Mouse (Mus musculus): ENCODE results near the gene H2-K1. TPM values are rescaled to one million over a fixed set of nuclear protein-coding genes. Genes with fewer than 3 reads are reported as not detected.
"Not testable (repeated sequence)": the region's sequence is repeated elsewhere in the genome, so short reads cannot be mapped to it uniquely, and the experiment has no call there.

Gene H2-K1
- total and polyA plus RNA-seq, 2 experiments: 2,348 to 5,575 TPM

GRCm38 (mm10) chr17:33954646-33955554 lies 45.2 kb downstream of the H2-K1 start:
- no peak for TF ChIP-seq POLR2A (IDR thresholded peaks at IDR 0.05; ENCODE audit: extremely low read depth, insufficient read depth, low read length)
- no peak for TF ChIP-seq CTCF (IDR thresholded peaks at IDR 0.05; ENCODE audit: low read depth, low read length)
- peak overlapping the region; percentile 95 for H3K9ac ChIP-seq (ENCODE audit: low read depth, low read length)
- DNase-seq (ENCODE audit: extremely low read depth, low read depth, low spot score): no peak
- H3K79me2 ChIP-seq (ENCODE audit: control insufficient read depth, insufficient read depth, low read length): peaks cover 5% of the 10 kb centered on the region; the same call in 1 of the 2 replicates
- peak overlapping the region; percentile 92 for H3K4me3 ChIP-seq (ENCODE audit: insufficient read depth, low read depth, low read length)
- peak overlapping the region; percentile 86 for H3K27ac ChIP-seq (replicated peaks; ENCODE audit: insufficient read depth, low read depth, low read length)
- under 1% methylated on average over 33 of the region's 33 CpGs for WGBS
- peaks cover 21% of the 10 kb centered on the region for H3K36me3 ChIP-seq (ENCODE audit: control insufficient read depth, insufficient read depth, low read length)
- H3K4me1 ChIP-seq (ENCODE audit: control insufficient read depth, insufficient read depth, low read length): peaks cover 9% of the 10 kb centered on the region
- no peaks in the 10 kb centered on the region for H3K27me3 ChIP-seq (ENCODE audit: control insufficient read depth, insufficient read depth, low read length)

- no peak for TF ChIP-seq POLR2A (IDR thresholded peaks at IDR 0.05; ENCODE audit: extremely low read depth, insufficient read depth, low read length)
- TF ChIP-seq CTCF (IDR thresholded peaks at IDR 0.05; ENCODE audit: low read depth, low read length): no peak
- Histone ChIP-seq H3K79me2 (ENCODE audit: control insufficient read depth, insufficient read depth, low read length) (peaks cover 5% of the 10 kb centered on the region; the same call in 1 of the 2 replicates), H3K4me1 (ENCODE audit: control insufficient read depth, insufficient read depth, low read length) (peaks cover 9% of the 10 kb centered on the region), H3K9ac (ENCODE audit: low read depth, low read length) (peak overlapping the region; percentile 95), H3K36me3 (ENCODE audit: control insufficient read depth, insufficient read depth, low read length) (peaks cover 16% of the 10 kb centered on the region), H3K27ac (replicated peaks; ENCODE audit: insufficient read depth, low read depth, low read length) (peak overlapping the region; percentile 86), H3K4me3 (ENCODE audit: insufficient read depth, low read depth, low read length) (peak overlapping the region; percentile 92), H3K27me3 (ENCODE audit: control insufficient read depth, insufficient read depth, low read length) (no peaks in the 10 kb centered on the region)
- WGBS: 10% methylated on average over 5 of the region's 5 CpGs
- DNase-seq (ENCODE audit: extremely low read depth, low read depth, low spot score): peak; percentile 97
Measured at GRCm38 (mm10) chr17:33953961-33954565, 46.1 kb downstream of the H2-K1 start.

GRCm38 (mm10) chr17:33953310-33953709 lies 46.8 kb downstream of the H2-K1 start:
- Histone ChIP-seq H3K4me3 (ENCODE audit: insufficient read depth, low read depth, low read length) (no peak overlapping the region), H3K36me3 (ENCODE audit: control insufficient read depth, insufficient read depth, low read length) (peaks cover 16% of the 10 kb centered on the region), H3K79me2 (ENCODE audit: control insufficient read depth, insufficient read depth, low read length) (peaks cover 5% of the 10 kb centered on the region; the same call in 1 of the 2 replicates), H3K27me3 (ENCODE audit: control insufficient read depth, insufficient read depth, low read length) (no peaks in the 10 kb centered on the region), H3K9ac (ENCODE audit: low read depth, low read length) (no peak overlapping the region), H3K4me1 (ENCODE audit: control insufficient read depth, insufficient read depth, low read length) (peaks cover 12% of the 10 kb centered on the region), H3K27ac (replicated peaks; ENCODE audit: insufficient read depth, low read depth, low read length) (peak overlapping the region; percentile 28; the same call in 1 of the 2 replicates)
- DNase-seq (ENCODE audit: extremely low read depth, low read depth, low spot score): no peak
- WGBS: 68% methylated on average over 3 of the region's 3 CpGs
- no peak for TF ChIP-seq POLR2A (IDR thresholded peaks at IDR 0.05; ENCODE audit: extremely low read depth, insufficient read depth, low read length)
- TF ChIP-seq CTCF (IDR thresholded peaks at IDR 0.05; ENCODE audit: low read depth, low read length): no peak

- H3K36me3 ChIP-seq (ENCODE audit: control insufficient read depth, insufficient read depth, low read length): peaks cover 16% of the 10 kb centered on the region
- DNase-seq (ENCODE audit: extremely low read depth, low read depth, low spot score): no peak
- H3K4me1 ChIP-seq (ENCODE audit: control insufficient read depth, insufficient read depth, low read length): peaks cover 12% of the 10 kb centered on the region
- no peak overlapping the region for H3K9ac ChIP-seq (ENCODE audit: low read depth, low read length)
- no peaks in the 10 kb centered on the region for H3K27me3 ChIP-seq (ENCODE audit: control insufficient read depth, insufficient read depth, low read length)
- H3K79me2 ChIP-seq (ENCODE audit: control insufficient read depth, insufficient read depth, low read length): peaks cover 5% of the 10 kb centered on the region; the same call in 1 of the 2 replicates
- TF ChIP-seq CTCF (IDR thresholded peaks at IDR 0.05; ENCODE audit: low read depth, low read length) (no peak), POLR2A (IDR thresholded peaks at IDR 0.05; ENCODE audit: extremely low read depth, insufficient read depth, low read length) (no peak)
- WGBS: 55% methylated on average over 4 of the region's 4 CpGs
- no peak overlapping the region for H3K4me3 ChIP-seq (ENCODE audit: insufficient read depth, low read depth, low read length)
- no peak overlapping the region for H3K27ac ChIP-seq (replicated peaks; ENCODE audit: insufficient read depth, low read depth, low read length)
Measured at GRCm38 (mm10) chr17:33952879-33953278, 47.3 kb downstream of the H2-K1 start.

GRCm38 (mm10) chr17:33952015-33952414 lies 48.1 kb downstream of the H2-K1 start:
- Histone ChIP-seq H3K36me3 (ENCODE audit: control insufficient read depth, insufficient read depth, low read length) (peaks cover 16% of the 10 kb centered on the region), H3K4me1 (ENCODE audit: control insufficient read depth, insufficient read depth, low read length) (peaks cover 12% of the 10 kb centered on the region)
- H3K79me2 ChIP-seq (ENCODE audit: control insufficient read depth, insufficient read depth, low read length); H3K27me3 ChIP-seq (ENCODE audit: control insufficient read depth, insufficient read depth, low read length); DNase-seq (ENCODE audit: extremely low read depth, low read depth, low spot score); H3K4me3 ChIP-seq (ENCODE audit: insufficient read depth, low read depth, low read length); H3K9ac ChIP-seq (ENCODE audit: low read depth, low read length); H3K27ac ChIP-seq (replicated peaks; ENCODE audit: insufficient read depth, low read depth, low read length): not testable (repeated sequence)
- WGBS: 83% methylated on average over 13 of the region's 13 CpGs
